Mouse (Mus musculus) frontal cortex, adult (tissue): ENCODE measurements around the gene Arhgap8.
A peak's percentile ranks its signal among the peaks of the same experiment; 100 is the strongest.
"Not testable (repeated sequence)": the region's sequence is repeated elsewhere in the genome, so short reads cannot be mapped to it uniquely, and the experiment has no call there.

Source experiments
- ATAC-seq: cut with Nextera tagmentation; 2 replicates; pipeline ENCODE4 v1.9.2; 2017; ENCODE audit warnings: mild to moderate bottlenecking, moderate library complexity, mixed read lengths; ENCODE audit not compliant: low TSS enrichment

The Arhgap8 gene

DNA sequence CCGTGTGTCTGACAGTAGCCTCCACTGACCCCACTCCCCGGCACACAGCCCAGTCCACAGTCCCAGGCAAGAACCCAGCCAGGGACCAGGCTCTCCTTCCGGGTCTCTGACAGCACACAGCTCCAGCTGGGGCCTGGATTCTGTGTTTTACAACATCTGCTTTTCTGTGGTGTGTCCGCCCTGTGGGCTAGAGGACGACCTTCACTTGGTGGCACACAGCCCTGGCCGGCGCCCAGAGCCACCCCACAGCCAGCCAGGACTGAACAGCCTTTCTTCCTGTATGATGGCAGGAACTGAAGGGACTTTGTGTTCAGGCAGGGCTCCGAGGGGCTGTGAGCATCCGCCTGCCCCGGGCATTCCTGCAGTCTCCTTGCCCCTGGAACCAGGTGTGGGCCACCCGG, 22.2 kb upstream of the Arhgap8 start:
- peak; percentile 39 for ATAC-seq

DNA sequence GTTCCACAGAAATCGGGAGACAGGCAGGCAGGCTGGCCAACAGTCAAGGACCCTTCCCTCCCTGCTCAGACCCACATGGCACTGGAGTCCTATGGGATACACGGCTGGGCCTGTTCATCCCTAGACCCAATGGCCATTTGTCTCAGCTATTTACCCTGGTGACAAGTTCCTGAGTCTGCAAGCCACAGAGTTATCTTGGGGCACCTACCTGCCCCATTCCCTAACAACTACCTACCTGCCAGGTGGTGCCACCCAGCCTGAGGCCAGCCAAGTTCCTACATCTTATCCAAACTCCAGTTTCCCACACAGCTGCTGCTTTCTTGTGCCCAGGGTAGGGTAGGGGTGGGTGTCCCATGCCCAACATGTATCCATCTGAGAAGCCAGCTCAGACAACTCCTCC, 21.7 kb upstream of the Arhgap8 start:
- ATAC-seq, result no peak

DNA sequence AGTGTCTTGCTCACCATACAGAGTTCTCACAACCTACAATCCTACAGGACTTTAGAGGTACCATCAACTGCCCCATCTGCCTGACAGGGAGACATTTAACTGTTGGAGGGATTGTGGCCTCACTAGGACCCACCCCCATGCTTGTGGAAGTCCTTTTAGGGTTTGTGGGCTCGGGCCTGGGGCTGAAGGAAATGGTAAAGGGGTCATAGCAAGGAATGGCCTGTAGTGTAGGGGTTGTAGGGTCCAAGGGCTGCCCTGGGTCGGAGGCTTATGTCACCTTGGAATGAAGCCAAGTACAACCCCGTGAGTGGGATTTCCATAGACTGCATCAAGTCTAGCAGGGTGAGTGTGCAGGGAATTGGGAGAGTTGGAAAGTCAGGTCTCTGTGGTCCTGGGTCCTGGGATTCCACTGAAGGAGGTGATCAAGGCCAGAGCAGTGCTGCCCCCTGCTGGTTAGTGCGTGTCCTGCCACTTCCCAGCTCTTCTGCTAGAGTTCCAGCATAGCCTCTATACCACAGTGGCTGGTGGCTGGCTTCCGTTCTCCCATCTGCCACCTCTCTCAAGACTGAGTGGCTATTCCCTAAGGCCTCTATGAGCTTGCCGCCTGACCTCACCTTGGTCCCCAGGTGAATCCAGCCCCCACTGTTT, 19.6 kb upstream of the Arhgap8 start:
- no peak for ATAC-seq

DNA sequence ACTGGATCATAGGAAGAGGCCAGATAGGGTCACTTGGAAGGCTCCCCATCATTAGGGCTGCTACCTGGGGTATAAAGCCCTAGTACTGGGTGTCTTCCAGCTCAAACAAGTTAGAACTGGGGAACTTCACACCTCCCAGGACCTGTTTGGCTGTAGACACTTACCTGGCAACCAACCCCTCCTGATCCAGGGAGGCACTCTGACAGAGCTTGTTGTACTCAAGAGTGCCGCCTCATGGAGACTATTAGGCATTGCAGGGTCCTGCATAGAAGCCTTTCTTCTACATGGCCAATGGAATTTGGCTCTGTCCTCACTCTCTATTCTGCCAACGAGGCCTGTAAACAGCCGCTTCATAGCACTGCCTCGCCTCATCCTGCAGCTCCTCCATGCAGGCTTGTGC, 17.9 kb upstream of the Arhgap8 start:
- ATAC-seq, result no peak; the same call in 1 of the 2 replicates

DNA sequence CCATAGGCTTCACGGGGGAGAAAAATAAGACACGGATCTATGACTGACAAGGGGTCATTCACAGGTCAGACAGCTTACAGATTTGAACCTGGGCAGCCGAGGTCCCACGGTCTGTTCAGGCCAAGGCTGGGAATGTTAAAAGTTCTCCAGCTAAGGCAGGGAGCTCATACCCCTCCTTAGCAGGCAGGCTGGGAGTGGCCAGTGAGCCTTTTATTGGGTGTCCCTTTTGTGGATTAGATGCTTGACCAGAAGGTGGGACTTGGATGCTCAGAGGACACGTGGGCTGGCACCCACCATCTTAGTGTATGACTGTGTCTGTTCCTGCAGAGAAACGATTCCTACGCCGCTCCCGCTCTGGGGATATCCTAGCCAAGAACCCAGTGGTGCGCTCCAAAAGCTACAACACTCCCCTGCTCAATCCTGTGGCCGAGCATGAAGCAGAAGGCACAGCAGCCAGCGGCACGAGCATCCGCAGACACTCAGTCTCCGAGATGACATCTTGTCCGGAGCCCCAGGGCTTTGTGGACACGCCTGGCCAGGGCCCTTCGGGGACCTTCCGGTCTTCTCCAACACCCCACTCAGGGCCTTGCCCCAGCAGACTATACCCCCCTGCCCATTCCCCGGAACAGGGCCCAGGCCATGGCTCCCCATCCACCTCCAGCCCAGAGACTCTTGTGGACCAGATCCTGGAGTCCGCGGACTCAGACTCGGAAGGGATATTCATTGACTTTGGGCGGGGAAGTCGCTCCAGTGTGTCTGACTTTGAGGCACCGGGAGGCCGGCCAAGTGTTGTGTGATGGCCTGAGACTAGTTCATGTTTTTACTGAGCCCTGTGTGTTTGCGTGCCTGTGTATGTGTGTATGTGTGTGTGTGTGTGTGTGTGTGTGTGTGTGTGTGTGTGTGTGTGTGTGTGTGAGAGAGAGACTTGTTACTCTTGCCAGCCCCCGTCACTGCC, 17.2 kb upstream of the Arhgap8 start:
- ATAC-seq, result no peak

DNA sequence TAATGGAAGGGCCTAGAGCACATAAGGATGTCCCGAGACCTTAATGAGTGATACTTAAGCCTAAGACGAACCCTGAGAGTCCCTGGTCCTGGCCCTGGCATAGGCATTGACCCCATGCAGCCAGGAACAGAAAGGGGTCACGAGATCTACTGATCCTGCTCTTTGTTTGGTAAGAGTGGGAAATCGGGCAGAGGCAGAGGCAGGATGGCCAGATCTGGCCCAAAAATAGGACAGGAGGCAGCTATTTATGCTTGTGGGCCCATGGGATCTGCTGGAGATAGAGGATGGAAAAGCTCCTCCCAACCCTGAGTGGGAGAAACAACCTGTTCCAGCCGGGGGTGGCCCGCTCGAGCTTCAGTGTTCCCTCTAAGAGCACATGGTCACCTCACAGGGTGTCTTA, 15.9 kb upstream of the Arhgap8 start:
- ATAC-seq, result no peak

DNA sequence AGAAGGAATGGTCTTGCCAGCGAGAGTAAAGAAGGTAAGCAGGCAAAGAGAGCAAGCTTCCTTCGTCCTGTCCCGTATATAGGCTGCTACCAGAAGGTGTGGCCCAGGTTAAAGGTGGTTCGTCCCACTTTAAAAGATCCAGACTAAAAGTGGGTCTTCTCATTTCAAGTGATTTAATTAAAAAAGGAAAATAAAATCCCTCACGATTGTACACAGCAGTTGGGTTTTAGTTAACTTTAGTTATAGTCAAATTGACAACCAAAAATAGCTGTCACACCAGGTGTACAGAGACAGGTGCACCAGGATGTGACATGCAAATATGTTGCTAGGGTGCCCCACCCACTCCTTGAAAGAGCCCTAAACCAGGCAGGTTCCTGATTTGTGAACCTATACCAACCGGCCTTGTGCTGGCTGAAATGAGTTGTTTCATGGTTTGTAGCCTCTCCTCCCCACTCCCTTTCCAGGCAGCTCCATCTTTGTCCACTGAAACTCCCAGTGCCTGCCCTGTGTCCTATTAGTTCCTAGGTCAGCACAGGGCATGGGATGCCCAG, 14.4 kb upstream of the Arhgap8 start:
- ATAC-seq, result no peak

DNA sequence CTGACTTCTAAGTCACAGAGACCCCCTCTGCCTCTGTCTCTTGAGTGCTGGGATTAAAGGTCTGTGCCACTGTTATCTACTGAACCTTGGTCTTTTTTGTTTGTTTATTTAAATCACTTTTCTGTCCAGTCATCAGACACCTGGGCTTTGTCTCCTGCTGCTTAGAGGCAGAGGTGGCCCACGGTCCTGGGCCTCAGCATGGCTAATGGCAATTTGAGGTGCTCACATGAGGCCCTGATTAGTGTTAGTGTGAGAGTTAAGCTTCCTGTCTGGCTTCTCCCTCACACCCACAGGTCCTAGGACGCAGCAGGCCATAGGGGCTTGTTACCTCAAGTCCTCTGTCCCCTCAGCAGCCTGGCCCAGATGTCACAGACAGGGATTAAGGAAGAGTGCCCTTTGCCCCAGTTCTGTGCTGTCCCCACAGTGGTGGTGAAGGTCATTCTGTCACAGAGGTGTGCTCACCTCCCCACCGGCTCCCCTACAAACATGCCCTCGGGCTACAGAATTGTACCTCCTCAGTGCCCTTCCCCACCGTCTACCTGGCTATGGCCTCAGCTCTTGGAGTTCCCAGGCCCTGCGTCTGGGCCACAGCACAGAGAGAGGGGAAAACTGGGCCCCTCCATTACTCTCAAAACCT, 12.8 kb upstream of the Arhgap8 start:
- no peak for ATAC-seq

DNA sequence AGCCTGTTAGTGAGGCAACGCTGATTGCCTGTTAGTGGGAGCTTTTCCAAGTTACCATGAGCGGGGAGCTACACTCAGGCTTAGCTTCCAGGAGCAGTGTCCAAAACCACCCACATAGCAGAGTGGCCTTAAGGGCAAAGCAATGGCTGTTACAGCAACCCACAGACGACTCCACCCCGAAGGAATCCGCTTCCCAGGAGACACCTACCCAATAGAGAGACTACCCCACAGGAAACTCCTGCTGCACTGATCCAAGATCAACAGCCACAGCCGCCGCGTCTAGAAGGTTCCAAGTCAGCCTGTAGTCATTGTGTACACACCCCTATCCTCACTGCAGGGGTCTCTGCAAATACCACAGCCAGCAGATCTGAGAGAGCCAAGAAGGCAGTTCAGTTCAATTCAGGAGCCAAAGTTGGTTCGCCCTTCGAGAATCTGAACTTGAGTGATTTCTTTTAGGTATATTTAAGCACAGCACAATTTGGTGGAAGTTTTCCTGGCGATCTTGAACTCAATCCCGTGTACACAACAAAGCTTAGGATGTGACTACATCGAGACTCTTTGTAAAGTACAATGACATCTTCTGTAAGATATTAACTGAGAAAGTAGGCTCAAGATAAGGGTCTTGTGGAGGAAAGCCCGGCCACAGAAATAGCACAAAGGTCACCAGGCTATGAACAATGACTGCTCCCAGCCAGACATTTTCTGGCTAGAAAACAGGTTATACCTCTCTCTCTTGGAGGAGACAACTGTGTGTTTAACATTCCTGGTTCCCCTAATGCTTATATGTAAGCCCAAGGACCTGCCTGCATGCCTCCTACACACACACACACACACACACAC, 7.1 kb upstream of the Arhgap8 start:
- no peak for ATAC-seq

DNA sequence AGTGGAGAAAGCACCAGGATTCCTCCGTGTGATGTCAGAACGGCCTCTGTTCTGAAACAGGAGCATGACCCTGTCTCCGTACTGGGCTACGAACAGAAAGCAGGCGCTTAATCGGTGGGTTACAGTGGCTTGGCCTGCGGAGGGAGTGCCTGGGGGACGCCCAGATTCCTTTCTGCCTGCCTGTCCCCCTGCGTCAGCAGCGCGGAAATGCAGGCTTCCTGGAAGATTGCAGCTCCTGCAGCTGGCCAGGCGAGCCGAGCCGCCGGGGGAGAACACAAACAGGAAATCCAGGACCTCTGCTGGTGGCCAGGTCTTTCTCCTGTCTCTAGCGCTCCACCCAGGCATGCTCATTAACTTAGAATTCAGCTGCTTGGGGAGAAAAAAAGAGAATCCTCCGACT, 5.1 kb upstream of the Arhgap8 start:
- peak; percentile 69 for ATAC-seq

DNA sequence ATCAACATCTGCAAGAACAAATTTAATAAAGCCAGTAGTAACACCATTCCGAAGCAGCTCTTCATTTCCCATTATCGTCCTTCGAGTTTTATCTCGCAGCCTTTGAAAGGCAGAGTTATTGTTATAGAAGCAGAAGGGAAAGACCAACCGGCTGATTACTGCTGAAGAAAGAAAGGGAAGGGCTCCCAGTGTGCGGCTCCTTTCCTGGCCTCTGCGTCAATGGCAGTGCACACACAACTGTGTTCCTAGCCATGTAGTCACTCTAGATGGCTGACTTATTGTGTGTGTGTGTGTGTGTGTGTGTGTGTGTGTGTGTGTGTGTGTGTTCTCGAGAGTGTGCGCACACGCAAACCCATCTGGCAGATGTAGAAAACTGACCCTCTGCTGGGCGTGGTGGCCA, 4.7 kb upstream of the Arhgap8 start:
- ATAC-seq, result no peak

DNA sequence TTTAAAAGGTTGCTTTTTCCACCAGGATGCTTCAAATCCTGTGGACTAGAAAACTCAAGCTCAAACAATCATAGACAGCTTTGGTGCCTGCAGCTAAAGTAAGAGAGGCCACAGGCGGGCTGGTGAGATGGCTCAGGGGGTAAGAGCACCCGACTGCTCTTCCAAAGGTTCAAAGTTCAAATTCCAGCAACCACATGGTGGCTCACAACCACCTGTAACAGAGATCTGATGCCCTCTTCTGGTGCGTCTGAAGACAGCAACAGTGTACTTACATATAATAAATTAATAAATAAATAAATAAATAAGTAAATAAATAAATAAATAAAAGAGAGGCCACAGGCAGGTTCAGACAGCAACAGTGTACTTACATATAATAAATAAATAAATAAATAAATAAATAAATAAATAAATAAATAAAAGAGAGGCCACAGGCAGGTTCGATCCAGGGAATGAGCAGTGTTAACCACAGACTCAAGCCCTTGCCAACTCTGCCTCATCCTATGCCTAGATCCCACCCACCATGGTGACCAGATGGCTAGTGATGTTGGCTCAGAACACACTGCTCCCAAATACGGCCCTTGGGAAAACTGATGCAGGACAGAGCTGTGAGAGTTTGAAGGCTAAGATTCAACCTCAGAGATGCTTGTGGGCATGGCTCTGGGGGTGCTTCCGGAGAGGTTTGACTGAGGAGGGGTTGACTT, 2.1 kb upstream of the Arhgap8 start:
- not testable (repeated sequence) for ATAC-seq

DNA sequence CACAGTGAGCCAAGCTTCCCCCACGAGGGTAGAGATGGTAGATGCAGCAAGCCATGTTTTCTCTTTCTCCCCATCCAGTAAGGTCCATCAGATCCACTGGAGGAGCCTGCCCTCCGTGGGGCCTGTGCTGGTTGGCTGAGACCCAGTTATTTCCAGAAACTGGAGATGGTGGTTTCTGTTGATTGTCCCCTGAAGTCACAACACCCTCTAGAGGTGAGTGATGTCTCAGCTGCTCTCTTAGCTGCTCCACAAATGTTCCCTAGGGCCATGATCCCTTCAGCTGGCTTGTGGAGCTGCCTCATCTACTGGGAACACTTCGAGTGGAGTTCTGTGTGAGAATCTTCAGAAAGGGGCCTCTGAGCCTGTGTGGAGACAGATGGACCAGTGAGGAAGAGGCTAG, 1.1 kb upstream of the Arhgap8 start:
- no peak for ATAC-seq

DNA sequence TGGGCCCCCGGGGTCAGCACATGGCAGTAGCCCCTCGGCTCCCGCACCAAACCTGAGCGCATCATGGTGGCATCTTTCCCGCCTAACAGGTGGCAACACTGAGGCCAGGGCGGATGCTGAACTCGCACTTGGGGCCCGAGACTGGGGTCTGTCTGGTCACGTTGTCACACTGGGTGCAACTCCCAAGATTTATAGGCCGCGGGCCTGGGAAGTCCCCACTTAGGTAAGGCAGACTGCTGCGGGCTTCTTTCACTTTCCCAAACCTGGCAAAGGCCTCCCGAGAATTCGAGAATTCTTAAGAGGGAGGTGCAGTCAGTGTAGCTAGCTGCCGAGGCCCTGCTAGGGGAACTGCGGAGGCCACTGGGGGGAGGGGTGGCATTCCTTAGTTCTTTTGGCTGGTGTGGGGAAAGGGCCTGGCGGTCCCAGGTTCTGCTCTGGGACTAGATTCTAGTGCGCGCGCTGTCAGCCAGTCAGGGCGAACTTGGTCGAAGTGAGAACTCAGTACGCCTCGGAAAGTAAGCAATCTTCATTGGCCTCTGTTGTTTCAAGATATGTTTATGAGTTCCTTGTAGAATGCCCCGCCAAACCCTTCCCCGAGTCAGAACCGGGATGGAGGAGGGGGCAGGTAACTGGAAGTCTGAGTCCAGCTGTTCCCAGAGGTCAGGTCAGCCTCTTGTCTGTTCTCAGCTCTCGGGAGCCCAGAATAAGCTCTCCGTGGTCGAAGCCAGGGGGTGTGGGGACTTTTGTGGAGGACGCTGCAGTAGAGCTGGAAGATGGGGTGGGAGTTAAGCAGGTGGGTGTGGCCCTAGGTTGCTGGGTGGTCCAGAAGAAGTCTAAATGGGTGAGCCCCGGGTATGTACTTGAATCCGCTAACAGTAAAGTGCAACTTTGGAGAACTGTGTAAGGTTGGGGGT, 696 bp downstream of the Arhgap8 start:
- ATAC-seq, result no peak

DNA sequence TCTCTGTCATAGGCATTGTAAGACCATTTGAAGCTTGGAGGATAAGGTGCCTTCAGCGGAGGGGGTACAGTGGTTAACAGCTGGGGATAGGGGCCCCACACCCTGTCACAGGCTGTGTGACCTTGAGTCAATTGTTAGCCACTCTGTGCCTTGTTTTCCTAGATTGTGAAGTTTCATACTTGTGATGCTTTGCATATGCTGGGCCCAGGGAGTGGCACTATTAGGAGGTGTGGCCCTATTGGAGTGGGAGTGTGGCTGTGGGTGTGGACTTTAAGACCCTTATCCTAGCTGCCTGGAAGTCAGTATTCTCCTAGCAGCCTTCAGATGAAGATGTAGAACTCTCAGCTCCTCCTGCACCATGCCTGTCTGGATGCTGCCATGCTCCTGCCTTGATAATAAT, 3.8 kb downstream of the Arhgap8 start:
- ATAC-seq, result not testable (repeated sequence)

DNA sequence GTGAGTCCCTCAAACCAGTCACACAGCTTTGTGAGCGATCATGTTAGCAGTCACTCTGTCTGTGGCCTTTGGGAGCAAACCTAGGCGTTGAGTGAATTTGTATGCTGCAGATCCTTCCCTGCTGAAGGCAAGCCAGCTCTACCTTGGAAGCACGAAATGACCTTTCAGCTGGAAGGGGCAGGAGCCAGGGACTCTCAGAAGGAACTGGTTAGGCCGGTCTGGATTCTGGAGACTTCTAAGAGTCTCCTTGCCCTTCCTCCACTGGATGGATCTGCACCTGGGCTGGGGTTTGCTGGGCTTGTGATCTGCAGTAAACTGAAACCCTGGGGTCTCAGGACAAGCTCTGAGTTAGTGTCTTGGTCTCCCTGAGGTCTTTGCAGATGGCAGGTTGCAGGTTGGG, 4.3 kb downstream of the Arhgap8 start:
- no peak for ATAC-seq

DNA sequence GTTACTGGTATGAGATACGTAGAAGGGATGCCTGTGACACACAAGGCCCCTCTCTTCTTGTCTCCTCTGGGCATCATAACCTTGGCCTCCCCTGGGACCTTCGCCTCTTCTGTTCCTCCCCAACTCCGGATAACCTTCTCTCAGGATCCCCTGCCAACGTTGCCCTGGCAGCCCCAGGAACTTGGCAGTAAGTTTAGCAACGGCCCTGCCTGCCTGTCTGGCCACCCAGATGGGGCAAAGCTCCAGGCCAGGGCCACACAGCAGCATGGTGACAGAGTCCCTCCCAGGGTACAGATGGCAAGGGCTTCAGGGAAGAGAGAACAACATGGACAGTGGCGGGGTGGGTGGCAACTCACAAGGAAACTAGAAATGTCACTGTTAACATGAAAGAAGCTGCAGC, 9.8 kb downstream of the Arhgap8 start:
- no peak for ATAC-seq

DNA sequence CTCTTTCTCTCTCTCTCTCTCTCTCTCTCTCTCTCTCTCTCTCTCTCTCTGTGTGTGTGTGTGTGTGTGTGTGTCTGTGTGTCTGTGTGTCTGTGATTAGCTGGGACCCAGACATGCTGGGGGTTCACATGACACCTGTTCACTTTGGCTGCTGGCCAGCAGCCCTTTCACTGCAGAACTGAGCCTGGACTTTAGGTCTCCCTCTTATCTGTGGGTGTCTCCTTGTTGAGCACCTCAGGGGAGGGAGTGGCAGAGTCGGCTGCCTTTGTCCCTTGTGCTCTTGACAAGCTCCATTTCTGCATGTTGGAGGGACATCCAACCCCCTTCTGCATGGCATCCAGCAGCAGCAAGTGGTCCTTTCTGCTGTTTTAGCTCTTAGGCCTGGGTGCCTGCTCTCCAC, 11.0 kb downstream of the Arhgap8 start:
- ATAC-seq, result no peak

DNA sequence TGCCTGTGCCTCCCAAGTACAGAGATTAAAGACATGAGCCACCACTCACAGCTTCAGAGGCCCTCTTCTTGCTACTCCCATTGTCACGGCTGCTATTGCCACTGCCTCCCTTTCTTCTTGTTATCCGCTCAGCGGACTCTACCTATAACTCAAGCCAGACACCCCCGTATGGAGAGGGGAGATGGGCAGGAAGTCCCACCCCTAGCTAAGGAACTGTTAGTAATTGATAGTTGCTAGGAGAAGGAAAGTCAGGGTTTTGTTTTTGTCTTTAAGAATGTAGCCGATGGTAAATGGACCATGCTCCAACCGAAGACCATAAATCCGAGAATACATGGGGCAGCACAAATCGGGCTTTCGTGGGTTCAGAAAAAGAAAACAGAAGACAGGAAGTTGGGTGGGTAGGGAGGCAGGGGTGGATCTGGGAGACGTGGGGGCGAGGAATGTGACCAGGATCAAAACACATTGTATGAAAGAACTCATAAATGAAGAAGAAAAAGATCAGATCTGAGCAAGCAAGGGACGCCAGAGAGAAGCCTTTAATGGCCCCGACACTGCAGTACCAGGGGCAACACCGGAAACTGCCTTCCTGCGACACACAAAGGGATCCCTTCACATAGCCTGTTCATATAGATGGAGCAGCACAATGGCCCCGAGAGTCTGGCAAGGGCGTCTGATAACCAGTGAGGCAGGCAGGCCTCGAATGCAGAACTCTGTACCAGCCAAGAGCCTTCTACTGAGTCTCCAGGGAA, 12.0 kb downstream of the Arhgap8 start:
- no peak for ATAC-seq
